Mouse (Mus musculus) hindbrain, embryonic 11.5 days (tissue): ENCODE measurements around the gene Blmh. TPM values are rescaled to one million over a fixed set of nuclear protein-coding genes. Genes with fewer than 3 reads are reported as not detected.
A peak's percentile ranks its signal among the peaks of the same experiment; 100 is the strongest.

Experiments
- ATAC-seq: fragments of 200-750 bp; cut with Nextera tagmentation; 2 replicates; pipeline ENCODE4 v1.8.0; 2017; ENCODE audit warnings: mild to moderate bottlenecking, moderate TSS enrichment, moderate library complexity; ENCODE audit not compliant: low FRiP score
- DNase-seq: peaks from one replicate; pipeline ENCODE4 v3.0.0-alpha.2; 2015; ENCODE audit warnings: low spot score
- H3K27ac ChIP-seq: fragments of 300-500 bp; sonication (generic); 2 replicates; pipeline ENCODE4 v1.5.1; 2014; ENCODE audit warnings: mild to moderate bottlenecking, low read depth, low read length
- H3K27me3 ChIP-seq: fragments of 300-500 bp; sonication (generic); 2 replicates; pipeline ENCODE4 v1.6.1; 2014; ENCODE audit warnings: mild to moderate bottlenecking, low read length, moderate library complexity, mixed read lengths; ENCODE audit not compliant: control insufficient read depth, insufficient read depth
- H3K36me3 ChIP-seq: fragments of 300-500 bp; sonication (generic); 2 replicates; pipeline ENCODE4 v1.6.1; 2014; ENCODE audit warnings: mild to moderate bottlenecking, low read length, moderate library complexity, mixed read lengths; ENCODE audit not compliant: control insufficient read depth, insufficient read depth
- H3K4me1 ChIP-seq: fragments of 300-500 bp; sonication (generic); replicated peaks from 2 replicates; pipeline ENCODE4 v1.6.1; 2014; ENCODE audit warnings: low read length, mixed read lengths; ENCODE audit not compliant: control insufficient read depth, insufficient read depth
- H3K4me2 ChIP-seq: fragments of 300-500 bp; sonication (generic); replicated peaks from 2 replicates; pipeline ENCODE4 v1.6.1; 2014; ENCODE audit warnings: mild to moderate bottlenecking, low read depth, low read length
- H3K4me3 ChIP-seq: fragments of 300-500 bp; sonication (generic); 2 replicates; pipeline ENCODE4 v1.5.1; 2014; ENCODE audit warnings: low read depth, low read length
- H3K9ac ChIP-seq: fragments of 300-500 bp; sonication (generic); 2 replicates; pipeline ENCODE4 v1.6.1; 2014; ENCODE audit warnings: low read depth, low read length
- H3K9me3 ChIP-seq: fragments of 300-500 bp; sonication (generic); 2 replicates; pipeline ENCODE4 v1.6.1; 2016; ENCODE audit warnings: low read length; ENCODE audit not compliant: control insufficient read depth
- WGBS: fragments of 180-500 bp; shearing (Covaris S2); extraction: QIAGEN DNeasy Blood & Tissue Kit; methylation state at CpG from one replicate; pipeline ENCODE4 v1.1.7; 2014; 5-methylcytosine and 5-hydroxymethylcytosine counted together
- polyA plus RNA-seq: library from polyadenylated mRNA; unstranded; fragments of >200 nt; fragmentation: Nextera tagmentation; extraction: Ambion mirVana; gene quantifications from 2 replicates; pipeline ENCODE4 v1.2.1, GENCODE M21; 2014

The Blmh gene
- 164 and 193 TPM in 2 replicates for polyA plus RNA-seq

GRCm38 (mm10) chr11:76924759-76925236, at the start of gene Blmh:
Blmh (plus strand) TSS chr11:76924809.
- Histone ChIP-seq H3K9ac (no peak within 1 kb of the TSS), H3K27me3 (no peaks in the 10 kb centered on the region), H3K4me2 (no peak within 1 kb of the TSS), H3K4me3 (no peak within 1 kb of the TSS), H3K36me3 (no peaks in the 10 kb centered on the region), H3K27ac (no peak within 1 kb of the TSS), H3K4me1 (no peaks in the 10 kb centered on the region), H3K9me3 (no peaks in the 10 kb centered on the region)
- no peak for DNase-seq
- no peak for ATAC-seq
- 91% methylated on average over 6 of the region's 6 CpGs for WGBS

GRCm38 (mm10) chr11:76879816-76880215, 44.8 kb upstream of the Blmh start:
- DNase-seq, result no peak
- no peak overlapping the region for H3K27ac ChIP-seq
- WGBS, result 86% methylated on average over 5 of the region's 5 CpGs
- no peak overlapping the region for H3K4me3 ChIP-seq
- H3K4me1 ChIP-seq, result no peaks in the 10 kb centered on the region
- no peaks in the 10 kb centered on the region for H3K36me3 ChIP-seq
- H3K9me3 ChIP-seq, result no peaks in the 10 kb centered on the region
- H3K27me3 ChIP-seq, result no peaks in the 10 kb centered on the region
- H3K9ac ChIP-seq, result no peak overlapping the region
- H3K4me2 ChIP-seq, result no peak overlapping the region
- ATAC-seq, result no peak

GRCm38 (mm10) chr11:76884451-76884850, 40.2 kb upstream of the Blmh start:
- DNase-seq (no peak), ATAC-seq (no peak)
- Histone ChIP-seq H3K4me2 (no peak overlapping the region), H3K4me3 (no peak overlapping the region), H3K36me3 (no peaks in the 10 kb centered on the region), H3K4me1 (no peaks in the 10 kb centered on the region), H3K9ac (no peak overlapping the region), H3K27me3 (no peaks in the 10 kb centered on the region), H3K27ac (no peak overlapping the region), H3K9me3 (no peaks in the 10 kb centered on the region)
- WGBS, result 47% methylated on average over 5 of the region's 5 CpGs

GRCm38 (mm10) chr11:76889339-76890164, 35.1 kb upstream of the Blmh start:
- H3K36me3 ChIP-seq, result no peaks in the 10 kb centered on the region
- DNase-seq (no peak), ATAC-seq (no peak)
- no peak overlapping the region for H3K9ac ChIP-seq
- 76% methylated on average over 10 of the region's 10 CpGs for WGBS
- H3K4me1 ChIP-seq, result no peaks in the 10 kb centered on the region
- no peak overlapping the region for H3K4me2 ChIP-seq
- H3K27ac ChIP-seq, result no peak overlapping the region
- H3K27me3 ChIP-seq, result no peaks in the 10 kb centered on the region
- H3K9me3 ChIP-seq, result no peaks in the 10 kb centered on the region
- no peak overlapping the region for H3K4me3 ChIP-seq

- H3K9me3 ChIP-seq, result no peaks in the 10 kb centered on the region
- no peaks in the 10 kb centered on the region for H3K36me3 ChIP-seq
- no peak overlapping the region for H3K4me3 ChIP-seq
- H3K27ac ChIP-seq, result no peak overlapping the region
- no peak for DNase-seq
- H3K27me3 ChIP-seq, result no peaks in the 10 kb centered on the region
- no peaks in the 10 kb centered on the region for H3K4me1 ChIP-seq
- no peak for ATAC-seq
- H3K4me2 ChIP-seq, result no peak overlapping the region
- 93% methylated on average over 7 of the region's 7 CpGs for WGBS
- H3K9ac ChIP-seq, result no peak overlapping the region
These were observed 33.4 kb upstream of the Blmh start for GRCm38 (mm10) chr11:76891171-76891570.

GRCm38 (mm10) chr11:76891738-76892349, 32.8 kb upstream of the Blmh start:
- Histone ChIP-seq H3K9me3 (no peaks in the 10 kb centered on the region), H3K36me3 (no peaks in the 10 kb centered on the region), H3K4me3 (no peak overlapping the region), H3K27me3 (no peaks in the 10 kb centered on the region), H3K27ac (no peak overlapping the region), H3K9ac (no peak overlapping the region), H3K4me1 (no peaks in the 10 kb centered on the region), H3K4me2 (no peak overlapping the region)
- DNase-seq (no peak), ATAC-seq (no peak)
- 85% methylated on average over 4 of the region's 4 CpGs for WGBS

GRCm38 (mm10) chr11:76892972-76893371, 31.6 kb upstream of the Blmh start:
- WGBS, result 81% methylated on average over 3 of the region's 3 CpGs
- Histone ChIP-seq H3K27ac (no peak overlapping the region), H3K4me2 (no peak overlapping the region), H3K27me3 (no peaks in the 10 kb centered on the region), H3K4me3 (no peak overlapping the region), H3K9ac (no peak overlapping the region), H3K4me1 (no peaks in the 10 kb centered on the region), H3K36me3 (no peaks in the 10 kb centered on the region), H3K9me3 (no peaks in the 10 kb centered on the region)
- no peak for ATAC-seq
- DNase-seq, result no peak

- Histone ChIP-seq H3K9ac (no peak overlapping the region), H3K4me3 (no peak overlapping the region), H3K4me1 (no peaks in the 10 kb centered on the region), H3K36me3 (no peaks in the 10 kb centered on the region), H3K9me3 (no peaks in the 10 kb centered on the region), H3K4me2 (no peak overlapping the region), H3K27ac (no peak overlapping the region), H3K27me3 (no peaks in the 10 kb centered on the region)
- DNase-seq, result no peak
- ATAC-seq, result no peak
- 27% methylated on average over 4 of the region's 4 CpGs for WGBS
These were observed 31.0 kb upstream of the Blmh start for GRCm38 (mm10) chr11:76893570-76893969.

GRCm38 (mm10) chr11:76894240-76894639, 30.4 kb upstream of the Blmh start:
- Histone ChIP-seq H3K27ac (no peak overlapping the region), H3K4me1 (no peaks in the 10 kb centered on the region), H3K9ac (no peak overlapping the region), H3K36me3 (no peaks in the 10 kb centered on the region), H3K9me3 (no peaks in the 10 kb centered on the region), H3K4me2 (no peak overlapping the region), H3K4me3 (no peak overlapping the region), H3K27me3 (no peaks in the 10 kb centered on the region)
- ATAC-seq (no peak), DNase-seq (peak; percentile 66)
- 45% methylated on average over 5 of the region's 5 CpGs for WGBS
